21 mouse cellular contexts compared by ENCODE assay signal in the genomic region with DNA sequence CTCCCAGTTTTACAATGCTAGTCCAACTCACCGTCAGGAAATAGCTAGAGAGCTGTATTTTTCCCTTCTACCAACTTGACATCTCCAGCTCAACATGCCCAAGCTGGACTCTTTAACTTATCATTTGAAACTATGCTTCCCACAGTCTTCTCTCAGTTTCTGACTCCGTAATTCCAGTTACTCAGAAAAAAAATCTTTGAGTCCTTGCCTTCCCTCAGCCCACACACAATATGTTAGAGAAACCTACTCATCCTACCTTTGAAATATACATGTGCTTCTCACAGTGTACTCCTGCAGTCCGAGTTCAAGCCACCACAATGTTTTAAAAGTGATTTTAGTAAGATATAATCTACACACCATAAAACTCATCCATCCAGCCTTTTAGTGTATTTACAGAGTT.
A peak's percentile ranks its signal among the peaks of the same experiment; 100 is the strongest.
DNase-seq lines count a peak whose midpoint lies in the region; ATAC-seq lines count a peak whose summit lies in the region.
"Had no signal": no experiment of that assay in that cellular context is flagged by ENCODE, and none has a peak within 500 bp of the region (broad histone marks: within the 10 kb centered on the region; RNA-seq: fewer than 3 reads in every experiment).

No protein-coding gene starts in this region.

- ATAC-seq in frontal cortex, adult (ENCODE audit: low TSS enrichment) = peak; percentile 95
- ATAC-seq: activated CD4-positive, CD25-positive, alpha-beta regulatory T cell, adult 4 months; CD4-positive, CD25-positive, alpha-beta regulatory T cell, adult 4 months; forebrain, embryonic 14.5 days; forebrain, embryonic 16.5 days; Patski had no signal

- DNase-seq in frontal cortex, postnatal 10 days (ENCODE audit: low spot score in 2 of 2) = no peak
- peak; percentile 12 for DNase-seq in right cerebral cortex, adult 18-20 months
- DNase-seq in right cerebral cortex, postnatal 25 days = no peak
- no peak for DNase-seq in urinary bladder, postnatal 10 days (ENCODE audit: low spot score)
- DNase-seq: adrenal gland, adult 8-10 months; adrenal gland, postnatal 14 days; adrenal gland, postnatal 36 days; B cell, adult 2 months; cerebellum, adult 11 months; cerebellum, adult 18-20 months; cerebellum, adult 8-10 months; cerebellum, adult 9-11 months; cerebellum, postnatal 14 days; cerebellum, postnatal 36 days; embryo, embryonic 11 days had no signal
